Mouse (Mus musculus): ENCODE results near the gene Ptafr. TPM values are rescaled to one million over a fixed set of nuclear protein-coding genes. Genes with fewer than 3 reads are reported as not detected.

Ptafr gene
- polyA plus RNA-seq, 2 experiments from 2014 or later: 3.8 to 4.2 TPM

GRCm38 (mm10) chr4:132618850-132619375 lies 55.0 kb downstream of the Ptafr start:
- no peak for ATAC-seq

- ATAC-seq: no peak
Measured at GRCm38 (mm10) chr4:132620134-132620533, 56.3 kb downstream of the Ptafr start.

- no peak for ATAC-seq
Measured at GRCm38 (mm10) chr4:132621287-132622068, 57.6 kb downstream of the Ptafr start.

GRCm38 (mm10) chr4:132624034-132624657 lies 60.3 kb downstream of the Ptafr start:
- no peak for ATAC-seq

GRCm38 (mm10) chr4:132628830-132629229 lies 65.0 kb downstream of the Ptafr start:
- peak; percentile 43 for ATAC-seq

Other genes with a start within 250 kb of the Ptafr start
- gene Trnau1ap, start 234.5 kb upstream of the Ptafr start, polyA plus RNA-seq (2017; shearing (Covaris generic)): 10 to 100 TPM; 40.7 to 48.9 TPM
- 10 to 100 TPM; 11.7 to 23.9 TPM for gene Rcc1, start 210.5 kb upstream of the Ptafr start, polyA plus RNA-seq (2017; shearing (Covaris generic))
- 1 to 10 TPM; 5.6 to 6.0 TPM for gene Phactr4, start 141.6 kb upstream of the Ptafr start, polyA plus RNA-seq (2017; shearing (Covaris generic))
- gene Med18, start 100.1 kb upstream of the Ptafr start, polyA plus RNA-seq (2017; shearing (Covaris generic)): 10 to 100 TPM; 24.7 to 30.1 TPM
- 1 to 10 TPM; 1.6 to 2.4 TPM for gene Sesn2, start 53.6 kb upstream of the Ptafr start, polyA plus RNA-seq (2017; shearing (Covaris generic))
- gene Atpif1, start 30.4 kb upstream of the Ptafr start, polyA plus RNA-seq (2017; shearing (Covaris generic)): 100 to 1,000 TPM; 163 to 184 TPM
- gene Dnajc8, start 28.5 kb upstream of the Ptafr start, polyA plus RNA-seq (2017; shearing (Covaris generic)): 100 to 1,000 TPM; 322 to 338 TPM
- gene Eya3, start 74.9 kb downstream of the Ptafr start, polyA plus RNA-seq (2017; shearing (Covaris generic)): 10 to 100 TPM; 35.5 to 42.1 TPM
- gene Xkr8, start 168.5 kb downstream of the Ptafr start, polyA plus RNA-seq (2017; shearing (Covaris generic)): 10 to 100 TPM in 1 of 2 experiments, 1 to 10 TPM in 1; 5.4 to 14.9 TPM
- gene Smpdl3b, start 193.2 kb downstream of the Ptafr start, polyA plus RNA-seq (2017; shearing (Covaris generic)): 1 to 10 TPM in 1 of 2 experiments, under 1 TPM in 1; 0.96 to 1.8 TPM
- gene Rpa2, start 204.3 kb downstream of the Ptafr start, polyA plus RNA-seq (2017; shearing (Covaris generic)): 10 to 100 TPM; 64.3 to 66.9 TPM
- gene Themis2, start 232.3 kb downstream of the Ptafr start, polyA plus RNA-seq (2017; shearing (Covaris generic)): 1 to 10 TPM in 1 of 2 experiments, under 1 TPM in 1; 0.24 to 1.1 TPM